8 mouse cellular contexts compared by ENCODE assay signal in the genomic region with DNA sequence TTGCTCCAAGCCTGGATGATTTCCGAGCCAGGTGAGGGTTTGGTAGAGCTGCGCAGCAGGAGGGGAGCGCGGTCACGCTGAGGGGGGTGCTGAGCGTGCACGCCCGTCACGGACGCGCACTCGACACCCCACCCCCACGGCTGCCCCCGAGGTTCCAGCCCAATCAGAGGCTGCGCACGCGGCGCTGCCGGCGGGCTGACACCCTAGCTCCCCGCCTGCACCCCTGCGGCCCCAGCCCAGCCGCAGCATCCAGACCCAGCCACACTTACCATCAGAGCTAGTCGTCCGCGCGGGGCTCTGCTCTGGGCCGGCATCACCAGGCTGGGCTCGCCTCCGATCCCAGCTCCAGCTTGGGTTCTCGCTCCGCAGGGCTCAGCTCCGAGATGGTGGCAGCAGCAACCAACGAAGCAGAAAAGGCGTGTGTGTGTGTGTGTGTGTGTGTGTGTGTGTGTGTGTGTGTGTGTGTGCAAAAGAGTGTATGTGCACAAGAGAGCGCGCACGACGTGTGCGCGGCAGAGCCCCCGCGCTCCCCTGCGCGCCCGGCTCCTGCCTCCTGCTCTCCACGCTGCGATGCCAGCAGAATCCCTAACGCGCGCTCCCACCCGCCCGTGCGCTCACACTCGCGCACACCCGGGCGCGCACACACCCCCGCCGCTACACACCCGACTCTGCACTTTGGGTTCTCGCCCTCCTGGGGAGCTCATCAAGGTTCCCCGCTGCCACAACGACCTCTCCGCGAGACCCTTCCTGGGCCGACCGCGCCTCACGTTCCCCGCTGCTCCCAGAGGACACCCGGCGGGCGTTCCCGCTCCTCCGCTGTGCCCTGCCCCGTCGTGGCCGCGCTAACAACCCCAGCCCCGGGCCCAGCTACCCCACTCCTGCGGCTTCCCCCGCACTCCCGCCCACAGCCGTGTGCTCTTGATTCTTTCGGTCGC. TPM values are rescaled to one million over a fixed set of nuclear protein-coding genes. Genes with fewer than 3 reads are reported as not detected.
DNase-seq lines count a peak whose midpoint lies in the region; ATAC-seq and TF ChIP-seq lines count a peak whose summit lies in the region.

A gene (minus strand): TSS at position 748 of the 935 bp plus-strand sequence.

- H3K9ac ChIP-seq in lung, embryonic 14.5 days = no peak within 1 kb of the TSS; the same call in 1 of the 2 replicates
- peak within 1 kb of the TSS; percentile 4; the same call in 1 of the 2 replicates for H3K9ac ChIP-seq in heart, embryonic 16.5 days (ENCODE audit: low read length)

- H3K4me3 ChIP-seq in lung, embryonic 14.5 days (ENCODE audit: low read depth, low read length) = peak within 1 kb of the TSS; percentile 45
- H3K4me3 ChIP-seq in heart, embryonic 16.5 days (ENCODE audit: low read length) = peak within 1 kb of the TSS; percentile 54

- no peak for TF ChIP-seq CTCF in lung, embryonic 14.5 days (IDR thresholded peaks at IDR 0.05; ENCODE audit: low read depth)

- intact Hi-C loops in left cerebral cortex, postnatal 36 days (cut with DNase I) = loop anchor here (2.0 to 5.0 kb wide), 2 partner anchors 59 to 159 kb away; no protein-coding TSS in a partner anchor

- no peaks in the 10 kb centered on the region for H3K36me3 ChIP-seq in lung, embryonic 14.5 days (ENCODE audit: insufficient read depth)
- H3K36me3 ChIP-seq in heart, embryonic 16.5 days (ENCODE audit: control insufficient read depth, insufficient read depth) = no peaks in the 10 kb centered on the region

- H3K27ac ChIP-seq in lung, embryonic 14.5 days (ENCODE audit: low read depth) = no peak within 1 kb of the TSS
- H3K27ac ChIP-seq in heart, embryonic 16.5 days (ENCODE audit: low read length) = no peak within 1 kb of the TSS

- no peaks in the 10 kb centered on the region for H3K9me3 ChIP-seq in lung, embryonic 14.5 days (ENCODE audit: low read depth, low read length)
- no peaks in the 10 kb centered on the region for H3K9me3 ChIP-seq in heart, embryonic 16.5 days (replicated peaks; ENCODE audit: control insufficient read depth, low read length)

- DNase-seq in lung, embryonic 14.5 days = peak; percentile 51
- no peak for DNase-seq in lung, postnatal 36 days
- peak; percentile 82 for DNase-seq in cerebellum, postnatal 25 days
- DNase-seq in left cerebral cortex, postnatal 36 days (ENCODE audit: low spot score in 2 of 2) = peak; percentile 80 to 85
- DNase-seq in retina, embryonic 14.5 days (ENCODE audit: low spot score) = peak; percentile 52
- DNase-seq in ovary, postnatal 36 days (ENCODE audit: low spot score) = no peak
- no peak for DNase-seq in urinary bladder, adult 2 months (ENCODE audit: low spot score)

- peak; percentile 59; the same call in 1 of the 2 replicates for ATAC-seq in lung, embryonic 14.5 days (ENCODE audit: insufficient read depth)
- ATAC-seq in heart, embryonic 16.5 days (replicated peaks; ENCODE audit: extremely low read depth, insufficient read depth, low FRiP score) = no peak

- no peaks in the 10 kb centered on the region for H3K4me1 ChIP-seq in lung, embryonic 14.5 days (ENCODE audit: insufficient read depth)
- H3K4me1 ChIP-seq in heart, embryonic 16.5 days (ENCODE audit: control insufficient read depth, insufficient read depth, low read length) = peaks cover 10% of the 10 kb centered on the region; the same call in 1 of the 2 replicates

- peaks cover 57% of the 10 kb centered on the region for H3K27me3 ChIP-seq in lung, embryonic 14.5 days (ENCODE audit: insufficient read depth, low read length)
- H3K27me3 ChIP-seq in heart, embryonic 16.5 days (ENCODE audit: control insufficient read depth, insufficient read depth, low read length) = peaks cover 66% of the 10 kb centered on the region

- under 1% methylated on average over 77 of the region's 88 CpGs for WGBS in lung, embryonic 14.5 days
- WGBS in heart, embryonic 16.5 days = under 1% methylated on average over 86 of the region's 88 CpGs

- peak within 1 kb of the TSS; percentile 88 for H3K4me2 ChIP-seq in lung, embryonic 14.5 days
- peak within 1 kb of the TSS; percentile 83 for H3K4me2 ChIP-seq in heart, embryonic 16.5 days (ENCODE audit: low read depth, low read length)

RNA-seq across cellular contexts. Expression of the gene that starts here (rescaled TPM):
- 4.7 and 4.8 TPM in 2 replicates for polyA plus RNA-seq in lung, embryonic 14.5 days (2014; fragmentation: Nextera tagmentation; extraction: Ambion mirVana)
- 1.3 and 1.8 TPM in 2 replicates for polyA plus RNA-seq in heart, embryonic 16.5 days (2015; fragmentation: Nextera tagmentation; extraction: Ambion mirVana)
- 100 to 1,000 TPM; 455 to 509 TPM for total RNA-seq in left cerebral cortex, postnatal 36 days (2021)
- polyA plus RNA-seq in urinary bladder, adult 2 months (2012; rRNA removed) = 3.0 and 3.8 TPM in 2 replicates

Comparison
In these comparisons a context has a peak if more than half of its experiments do, and no peak if none do; other contexts are left out.
1. DNase-seq: peak in lung, embryonic 14.5 days (single experiment), cerebellum, postnatal 25 days (2 of 2), left cerebral cortex, postnatal 36 days (2 of 2) and retina, embryonic 14.5 days (single experiment); none in lung, postnatal 36 days (single experiment), ovary, postnatal 36 days (single experiment) and urinary bladder, adult 2 months (single experiment).